Mouse (Mus musculus) C2C12 (cell line): Measurements from ENCODE around the gene 1700029J07Rik. TPM values are rescaled to one million over a fixed set of nuclear protein-coding genes. Genes with fewer than 3 reads are reported as not detected.

Experiments used
- H3K27me3 ChIP-seq: one replicate; pipeline ENCODE4 v1.6.1; 2011; ENCODE audit not compliant: control insufficient read depth, insufficient read depth, insufficient read length
- H3K36me3 ChIP-seq: one replicate; pipeline ENCODE4 v1.6.1; 2011; ENCODE audit not compliant: control insufficient read depth, insufficient read depth
- H3K4me3 ChIP-seq: one replicate; pipeline ENCODE4 v1.5.1; 2011; ENCODE audit warnings: mild to moderate bottlenecking, control low read depth; ENCODE audit not compliant: poor library complexity, insufficient read depth, severe bottlenecking
- H3K79me2 ChIP-seq: one replicate; pipeline ENCODE4 v1.6.1; 2011; ENCODE audit not compliant: control insufficient read depth, insufficient read depth
- H3K79me3 ChIP-seq: one replicate; pipeline ENCODE4 v1.6.1; 2011; ENCODE audit warnings: low read depth, control low read depth
- H3ac ChIP-seq: one replicate; pipeline ENCODE3; 2011; ENCODE audit warnings: low read depth; ENCODE audit not compliant: control insufficient read depth, insufficient read length
- CEBPB ChIP-seq: IDR thresholded peaks from one replicate; pipeline ENCODE4 v1.6.1; 2011; ENCODE audit warnings: low read depth, mild to moderate bottlenecking, control low read depth, moderate library complexity
- CTCF ChIP-seq: IDR thresholded peaks from one replicate; pipeline ENCODE4 v1.5.1; 2011; ENCODE audit not compliant: control insufficient read depth, insufficient read depth, insufficient read length
- FOSL1 ChIP-seq: IDR thresholded peaks from one replicate; pipeline ENCODE4 v1.8.0; 2011; ENCODE audit warnings: mild to moderate bottlenecking, low read length; ENCODE audit not compliant: poor library complexity, insufficient read depth, severe bottlenecking
- MAX ChIP-seq: IDR thresholded peaks from one replicate; pipeline ENCODE4 v1.6.1; 2011; ENCODE audit warnings: mild to moderate bottlenecking, control low read depth
- MYOD1 ChIP-seq: IDR thresholded peaks from one replicate; pipeline ENCODE4 v1.6.1; 2011; ENCODE audit warnings: low read depth; ENCODE audit not compliant: control insufficient read depth, insufficient read length
- MYOG ChIP-seq: IDR thresholded peaks from one replicate; pipeline ENCODE4 v1.6.1; 2011; ENCODE audit not compliant: control insufficient read depth, insufficient read length; ENCODE audit errors: extremely low read depth
- USF1 ChIP-seq: IDR thresholded peaks from one replicate; pipeline ENCODE4 v1.6.1; 2011; ENCODE audit warnings: low read depth, mild to moderate bottlenecking, control low read depth, moderate library complexity
- polyA plus RNA-seq: library from polyadenylated mRNA; unstranded; fragments of >200 nt; fragmentation: generic; extraction: Trizol; gene quantifications from one replicate; pipeline ENCODE4 v1.2.1, GENCODE M21; 2012; ENCODE audit warnings: missing spikeins

Gene 1700029J07Rik
- polyA plus RNA-seq, 1 experiment = 0.08 TPM

DNA sequence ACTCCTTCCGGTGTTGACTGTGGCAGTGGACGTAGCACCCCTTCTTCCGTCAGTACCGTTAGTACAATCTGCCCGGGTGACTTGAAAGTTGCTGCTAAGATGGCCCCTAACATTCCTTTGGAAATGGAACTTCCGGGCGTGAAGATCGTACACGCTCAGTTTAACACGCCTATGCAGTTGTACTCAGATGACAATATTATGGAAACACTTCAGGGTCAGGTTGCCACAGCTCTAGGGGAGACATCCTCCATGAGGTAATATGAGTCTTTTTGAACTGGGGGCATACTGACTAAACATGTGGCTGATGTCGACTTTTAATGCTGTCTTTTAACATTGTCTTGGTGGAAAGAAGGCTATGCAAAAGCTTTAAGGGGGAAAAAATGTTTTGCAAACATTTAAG, 61.3 kb downstream of the 1700029J07Rik start:
- TF ChIP-seq USF1 (no peak), CEBPB (no peak), CTCF (no peak), MYOG (no peak), FOSL1 (no peak), MYOD1 (no peak), MAX (no peak)

DNA sequence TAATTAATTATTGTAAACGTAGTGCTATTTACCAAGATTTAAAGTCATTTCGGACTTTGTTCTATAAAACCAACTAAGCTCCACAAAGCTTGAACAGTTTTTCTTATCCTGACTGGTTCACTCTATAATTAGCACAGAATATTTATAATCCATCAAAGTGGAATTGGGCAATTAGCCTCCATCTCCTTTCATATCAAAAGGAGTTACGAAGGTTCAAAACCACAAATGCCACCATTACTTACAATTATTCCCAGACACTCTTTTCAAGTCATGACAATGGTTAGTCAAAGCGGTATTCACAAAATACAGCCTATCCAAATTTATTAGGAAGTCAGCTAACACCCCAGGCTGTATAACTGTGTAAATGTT, 68.8 kb downstream of the 1700029J07Rik start:
- TF ChIP-seq MAX = no peak
- TF ChIP-seq MYOG = no peak
- no peak for TF ChIP-seq CTCF
- TF ChIP-seq CEBPB = no peak
- TF ChIP-seq MYOD1 = no peak
- TF ChIP-seq USF1 = no peak
- Histone ChIP-seq H3K79me2 (no peaks in the 10 kb centered on the region), H3ac (no peak overlapping the region), H3K27me3 (no peaks in the 10 kb centered on the region), H3K36me3 (no peaks in the 10 kb centered on the region), H3K79me3 (no peaks in the 10 kb centered on the region), H3K4me3 (no peak overlapping the region)

More for the DNA sequence above, 61.3 kb downstream of the 1700029J07Rik start:
- Histone ChIP-seq H3K79me3 (no peaks in the 10 kb centered on the region), H3K79me2 (no peaks in the 10 kb centered on the region), H3K4me3 (no peak overlapping the region), H3K36me3 (no peaks in the 10 kb centered on the region), H3ac (no peak overlapping the region), H3K27me3 (no peaks in the 10 kb centered on the region)

GRCm38 (mm10) chr8:45905591-45906250, 69.3 kb downstream of the 1700029J07Rik start:
- TF ChIP-seq FOSL1 (no peak), MYOD1 (no peak), MYOG (no peak), CTCF (no peak), MAX (no peak), USF1 (no peak), CEBPB (no peak)
- Histone ChIP-seq H3K4me3 (no peak overlapping the region), H3K36me3 (no peaks in the 10 kb centered on the region), H3ac (no peak overlapping the region), H3K27me3 (no peaks in the 10 kb centered on the region), H3K79me2 (no peaks in the 10 kb centered on the region), H3K79me3 (no peaks in the 10 kb centered on the region)

DNA sequence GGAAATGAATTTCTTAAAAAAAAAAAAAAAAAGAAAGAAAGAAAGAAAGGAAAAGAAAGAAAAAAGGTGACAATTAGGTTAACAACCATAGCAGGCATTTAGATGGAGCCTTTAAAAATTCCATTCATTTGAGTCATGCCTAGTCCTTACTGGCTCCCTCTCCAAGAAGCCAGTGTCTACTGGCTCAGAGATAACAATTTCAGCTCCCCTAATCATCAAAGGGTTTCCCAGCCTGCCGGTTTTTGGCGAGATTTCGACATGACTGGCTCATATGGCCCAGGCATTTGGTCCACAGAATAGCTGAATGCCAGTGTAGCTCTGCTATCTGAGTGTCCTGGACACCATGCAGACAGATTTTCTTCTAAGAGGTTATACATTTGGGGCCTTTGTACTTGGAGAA, 71.4 kb downstream of the 1700029J07Rik start:
- H3K79me2 ChIP-seq = no peaks in the 10 kb centered on the region
- H3ac ChIP-seq = no peak overlapping the region
- H3K27me3 ChIP-seq = no peaks in the 10 kb centered on the region
- TF ChIP-seq CTCF = no peak
- no peak for TF ChIP-seq MYOG
- TF ChIP-seq USF1 = no peak
- TF ChIP-seq CEBPB = no peak
- TF ChIP-seq MAX = no peak
- TF ChIP-seq MYOD1 = no peak
- TF ChIP-seq FOSL1 = no peak
- H3K4me3 ChIP-seq = no peak overlapping the region
- no peaks in the 10 kb centered on the region for H3K36me3 ChIP-seq
- no peaks in the 10 kb centered on the region for H3K79me3 ChIP-seq

Other genes with a start within 250 kb of the 1700029J07Rik start
- 1.2 TPM for gene Pdlim3, start 89.8 kb downstream of the 1700029J07Rik start, polyA plus RNA-seq
- gene Ccdc110, start 40.6 kb downstream of the 1700029J07Rik start, polyA plus RNA-seq = not detected
- gene Ufsp2, start 276 bp upstream of the 1700029J07Rik start, polyA plus RNA-seq = 19.1 TPM
- 0.04 TPM for gene Lrp2bp, start 24.1 kb upstream of the 1700029J07Rik start, polyA plus RNA-seq
- 2.8 TPM for gene Ankrd37, start 30.5 kb upstream of the 1700029J07Rik start, polyA plus RNA-seq
- gene Cfap97, start 176.5 kb upstream of the 1700029J07Rik start, polyA plus RNA-seq = 2.4 TPM
- 11.3 TPM for gene Snx25, start 176.9 kb upstream of the 1700029J07Rik start, polyA plus RNA-seq
- 487 TPM for gene Slc25a4, start 236.0 kb upstream of the 1700029J07Rik start, polyA plus RNA-seq